Mouse (Mus musculus) WW6 (cell line): ENCODE results near the gene Tmed10.

ENCODE experiments used
- DNase-seq: peaks from one replicate; pipeline ENCODE4 v3.0.0-alpha.2; 2013; ENCODE audit warnings: low read depth, low spot score

Gene Tmed10

DNA sequence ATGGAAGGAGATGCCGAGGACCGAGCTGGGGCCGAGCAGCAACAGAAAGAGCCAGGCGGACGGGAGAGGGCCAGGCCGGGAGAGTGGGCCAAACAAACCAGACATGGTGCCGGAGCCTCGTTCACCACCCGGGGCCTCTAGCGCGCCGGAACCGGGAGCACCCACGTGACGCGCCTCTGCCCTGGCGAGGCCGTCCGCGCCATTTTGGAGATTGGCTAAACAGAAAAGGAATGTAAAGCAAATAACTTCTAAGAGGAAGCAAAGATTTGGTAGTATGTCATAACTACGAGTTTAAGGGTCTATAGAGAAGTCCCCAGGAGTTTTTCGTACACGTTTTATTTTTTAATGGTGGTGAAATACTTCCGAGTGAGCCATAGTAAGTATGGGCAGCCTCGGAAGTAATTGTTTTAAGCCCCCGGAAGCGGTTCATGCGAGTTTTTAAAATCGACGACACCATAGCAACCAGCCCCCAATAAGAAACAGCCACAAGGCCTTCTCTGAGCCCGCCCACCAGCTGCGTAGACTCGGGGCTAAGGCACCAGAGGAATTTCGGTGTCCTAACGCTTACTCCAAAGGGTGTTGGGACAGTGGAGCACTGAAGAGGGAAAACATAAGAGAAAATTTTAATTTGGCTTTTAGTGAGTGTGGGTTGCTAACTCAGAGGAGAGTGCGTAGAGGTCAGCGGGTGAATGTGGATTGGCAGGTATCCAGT lies at the start of gene Tmed10:
Tmed10 (minus strand) TSS at position 287 of the 712 bp plus-strand sequence.
- DNase-seq = peak; percentile 74

DNA sequence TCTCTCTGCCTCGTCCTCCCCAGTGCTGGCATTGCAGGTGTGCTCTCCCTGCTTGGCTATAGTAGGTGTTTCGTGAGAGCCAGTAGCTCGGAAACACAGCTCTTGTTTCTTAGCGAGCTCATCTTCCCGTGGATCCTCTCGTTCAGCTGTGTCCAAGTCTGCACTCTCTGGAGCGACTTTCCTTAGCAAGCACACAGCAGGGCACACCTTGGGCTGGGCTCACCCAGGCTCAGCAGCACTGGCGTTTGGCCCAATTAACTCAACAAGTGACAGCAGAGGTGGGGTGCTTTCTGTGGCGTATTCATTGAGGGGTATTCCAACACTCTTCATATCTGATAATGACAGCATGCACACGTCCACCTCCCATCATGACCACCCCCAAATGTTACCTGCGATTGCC lies 48.6 kb upstream of the Tmed10 start:
- no peak for DNase-seq

DNA sequence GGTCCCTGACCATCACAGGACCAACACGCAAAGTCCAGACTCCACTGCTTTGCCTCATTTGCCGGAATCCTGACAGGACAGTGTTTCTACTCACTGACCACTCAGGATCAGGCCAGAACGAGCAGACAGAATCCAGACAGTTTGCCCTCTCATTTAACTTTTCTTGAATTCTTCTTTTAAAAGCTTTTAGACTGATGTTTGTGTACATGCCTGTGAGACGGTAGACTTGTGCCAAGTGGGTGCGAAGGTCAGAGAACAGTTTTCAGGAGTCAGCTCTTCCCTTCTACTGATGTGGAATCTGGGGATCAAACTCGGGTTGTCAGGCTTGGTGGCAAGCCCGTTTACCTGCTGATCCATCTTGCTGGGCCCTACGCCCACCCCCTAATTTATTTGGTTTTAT lies 47.9 kb upstream of the Tmed10 start:
- no peak for DNase-seq

DNA sequence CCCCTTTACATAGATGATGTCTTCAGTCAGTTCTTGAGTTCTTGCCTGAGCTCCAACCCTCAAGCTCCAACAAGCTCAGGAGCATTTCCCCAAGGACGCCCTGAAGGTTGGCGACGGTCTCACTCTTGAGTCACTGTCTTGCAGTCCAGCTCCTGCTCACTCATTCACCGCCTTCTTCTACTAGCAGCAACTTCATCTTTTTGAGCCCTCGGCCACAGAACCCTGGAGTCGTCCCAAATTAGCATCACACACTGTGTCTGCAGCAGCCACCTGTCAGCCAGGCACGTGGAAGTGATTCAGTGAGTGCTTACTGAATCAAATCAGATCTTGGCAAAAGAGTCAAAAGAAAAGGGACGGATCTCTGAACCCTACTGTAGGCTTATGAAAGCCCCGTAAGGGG lies 46.3 kb upstream of the Tmed10 start:
- no peak for DNase-seq

DNA sequence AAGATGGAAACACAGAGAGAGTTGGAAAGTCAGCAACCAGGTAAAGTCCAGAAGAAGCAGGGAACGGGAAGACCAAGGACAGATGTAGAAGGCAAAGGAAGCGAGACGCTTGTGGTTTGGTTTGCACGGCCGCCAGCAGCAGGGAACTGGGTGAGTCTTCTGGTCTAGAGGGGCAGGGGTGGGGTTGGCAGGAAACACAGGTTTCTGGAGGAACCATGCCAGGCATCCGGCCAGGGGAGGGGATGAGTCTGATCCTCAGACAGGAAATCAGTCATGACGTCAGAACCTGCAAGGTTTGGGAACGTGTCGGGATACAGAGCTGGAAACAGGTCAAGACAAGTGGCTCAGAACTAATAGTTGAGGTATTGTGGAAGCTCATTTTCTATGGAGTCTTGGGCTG lies 43.2 kb upstream of the Tmed10 start:
- no peak for DNase-seq

DNA sequence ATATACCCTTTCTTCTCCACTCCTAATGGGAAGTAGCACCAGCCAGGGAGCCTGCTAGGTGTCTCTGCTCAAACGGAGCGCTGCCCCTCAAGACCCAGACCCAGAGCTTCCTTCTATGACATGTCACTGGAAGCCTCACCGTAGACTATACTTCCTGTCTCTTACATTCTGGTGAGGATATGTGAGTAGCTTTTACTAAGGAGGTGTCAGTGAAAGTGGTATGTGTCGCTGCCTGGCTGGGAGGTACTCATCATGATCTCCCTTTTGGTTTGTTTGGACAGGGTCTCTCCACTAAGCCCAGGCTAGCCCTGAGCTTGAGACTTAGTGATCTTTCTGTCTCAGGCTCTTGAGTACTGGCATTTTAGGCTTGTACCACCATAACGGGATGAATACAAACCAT lies 41.7 kb upstream of the Tmed10 start:
- DNase-seq = no peak

DNA sequence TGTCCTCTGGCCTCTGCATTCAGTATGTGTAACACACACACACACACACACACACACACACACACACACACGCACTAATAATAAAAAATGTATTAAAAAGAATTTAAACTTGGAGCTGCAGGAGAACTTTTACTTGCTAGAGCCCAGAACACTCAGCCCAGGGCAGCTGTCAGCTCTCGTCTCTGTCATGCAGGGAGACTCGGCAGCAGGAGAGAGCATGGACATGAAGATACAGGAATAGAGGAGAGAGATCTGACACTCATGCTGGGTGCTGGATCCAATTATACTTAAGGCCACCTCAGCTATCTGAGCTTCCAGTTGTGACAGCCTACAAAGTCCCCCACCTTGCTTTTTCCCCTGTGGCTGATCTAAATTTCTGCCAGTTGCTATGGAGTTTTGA lies 41.2 kb upstream of the Tmed10 start:
- DNase-seq = no peak

DNA sequence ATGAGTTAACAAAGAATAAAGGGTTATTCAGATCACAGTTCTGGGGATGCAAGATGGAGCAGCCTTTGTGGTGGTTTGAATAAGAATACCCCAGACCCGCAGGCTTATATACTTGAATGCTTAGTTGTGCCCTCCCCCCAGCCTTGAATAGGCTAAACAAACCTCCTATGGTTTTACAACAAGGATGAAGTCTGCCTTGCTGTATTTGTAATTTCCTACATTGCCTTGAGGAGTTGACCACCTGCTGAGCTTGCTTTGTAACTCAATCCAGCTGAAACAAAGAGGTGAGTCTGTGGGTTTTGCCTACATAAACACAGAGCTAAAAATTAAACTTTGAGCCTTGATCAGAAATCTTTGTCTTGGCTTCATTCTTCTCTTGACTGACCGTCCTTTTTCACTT lies 36.5 kb upstream of the Tmed10 start:
- no peak for DNase-seq

DNA sequence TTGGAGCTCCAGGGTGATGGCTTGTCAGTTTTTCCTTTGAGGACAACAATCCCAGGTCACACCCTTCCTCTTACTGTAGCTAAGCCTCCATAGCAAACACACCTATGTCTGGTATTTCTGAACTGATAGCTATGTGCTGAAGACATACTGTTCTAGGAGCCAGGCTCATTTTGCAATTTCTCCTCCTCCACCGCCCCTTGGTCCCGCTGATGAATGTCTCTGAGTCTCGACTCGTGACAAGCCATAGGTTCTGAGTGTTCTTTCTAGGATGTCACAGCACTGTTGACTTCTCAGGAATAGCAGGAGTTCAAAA lies 23.3 kb upstream of the Tmed10 start:
- DNase-seq = no peak

DNA sequence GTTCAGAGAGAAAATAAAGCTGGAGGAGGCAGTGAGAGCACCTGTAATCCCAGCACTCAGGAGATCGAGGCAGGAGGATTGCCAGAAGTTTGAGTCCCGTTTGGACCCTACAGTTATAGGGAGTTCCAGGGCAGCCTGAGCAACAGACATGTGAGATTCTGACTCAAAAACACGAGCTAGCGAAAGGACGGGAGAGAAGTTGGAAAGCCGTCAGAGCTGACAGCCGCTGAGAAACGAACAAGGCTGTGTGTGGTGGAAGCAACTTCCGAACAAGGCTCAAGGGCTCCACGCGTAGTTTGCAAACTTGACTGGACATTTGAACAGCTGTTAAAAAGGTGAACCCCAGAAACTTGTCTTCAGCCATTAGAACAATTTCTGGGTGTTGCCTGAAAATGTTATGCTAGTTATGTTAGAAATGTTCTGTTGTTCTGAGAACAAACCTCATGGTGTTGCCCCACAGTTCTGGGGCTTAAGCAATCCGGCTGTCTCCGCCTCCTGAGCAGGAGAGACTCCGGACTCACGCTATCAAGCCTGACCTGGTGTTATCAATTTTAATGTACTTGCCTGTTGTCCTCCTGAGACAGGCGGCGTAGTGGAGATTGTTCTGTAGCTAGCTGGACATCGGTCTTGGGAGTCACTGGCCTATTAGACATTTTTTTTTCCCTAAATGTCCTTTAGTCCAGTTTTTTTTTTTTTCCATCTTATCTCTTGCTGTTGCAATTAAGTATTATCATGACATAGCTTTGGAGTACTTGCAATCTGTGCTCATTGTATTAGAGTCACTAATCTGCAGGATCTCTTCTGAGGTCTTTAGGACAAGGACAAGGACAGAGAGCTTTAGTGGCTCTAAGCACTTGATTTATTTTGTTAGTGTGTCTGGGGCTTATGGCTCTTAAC lies 22.7 kb upstream of the Tmed10 start:
- no peak for DNase-seq

DNA sequence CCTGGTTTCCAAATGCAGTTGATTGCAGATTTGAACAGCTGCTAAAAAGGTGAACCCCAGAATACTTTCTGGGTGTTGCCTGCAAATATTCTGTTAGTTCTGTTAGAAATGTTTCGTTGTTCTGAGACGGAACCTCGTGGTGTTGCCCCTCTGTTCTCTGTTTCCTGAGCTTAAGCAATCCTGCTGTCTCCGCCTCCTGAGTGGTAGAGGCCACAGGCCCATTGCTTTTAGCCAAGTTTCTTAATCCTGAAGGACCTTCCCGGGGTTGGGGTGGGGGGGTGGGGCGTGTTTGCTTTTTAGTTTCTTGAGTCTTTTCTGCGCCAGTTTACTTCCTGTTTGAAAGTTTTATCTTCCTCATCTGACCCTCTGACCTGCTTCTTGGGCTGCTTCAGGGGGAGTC lies 19.3 kb upstream of the Tmed10 start:
- no peak for DNase-seq

DNA sequence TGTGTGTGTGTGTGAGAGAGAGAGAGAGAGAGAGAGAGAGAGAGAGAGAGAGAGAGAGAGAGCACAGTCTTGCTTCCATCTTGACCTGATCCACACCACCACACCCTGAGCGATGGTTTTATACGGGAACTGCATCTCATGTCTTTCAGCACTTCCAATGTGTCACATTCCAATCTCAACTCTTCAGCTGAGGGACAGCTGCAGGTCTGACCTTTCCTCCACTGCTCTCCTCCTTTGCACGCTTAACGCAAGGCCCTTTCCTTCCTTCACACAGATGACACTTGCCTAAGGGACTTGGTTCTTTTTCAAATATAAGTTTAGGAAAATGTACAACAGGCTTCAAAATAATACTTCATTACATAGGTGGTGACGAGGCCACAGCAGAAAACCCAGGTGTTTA lies 18.9 kb upstream of the Tmed10 start:
- DNase-seq = no peak

DNA sequence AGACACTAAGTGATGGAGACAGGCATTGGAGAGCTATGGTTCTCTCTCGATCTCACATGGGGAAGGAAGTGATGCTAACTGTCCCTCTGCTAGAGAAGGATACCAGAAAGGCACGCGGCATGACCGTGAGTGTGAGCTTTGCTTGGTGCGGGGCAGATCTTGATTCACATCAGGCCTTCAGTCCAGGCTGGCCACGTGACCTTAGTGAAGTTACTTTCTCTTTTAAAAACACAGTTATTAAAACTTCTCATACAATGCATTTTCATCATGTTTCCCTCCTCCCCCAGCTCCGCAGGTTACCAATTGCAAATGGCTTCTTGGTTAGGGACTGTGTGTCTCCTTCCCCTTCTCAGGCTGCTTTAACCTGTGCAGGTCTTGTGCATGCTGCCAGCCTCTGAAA lies 16.5 kb upstream of the Tmed10 start:
- DNase-seq = no peak

DNA sequence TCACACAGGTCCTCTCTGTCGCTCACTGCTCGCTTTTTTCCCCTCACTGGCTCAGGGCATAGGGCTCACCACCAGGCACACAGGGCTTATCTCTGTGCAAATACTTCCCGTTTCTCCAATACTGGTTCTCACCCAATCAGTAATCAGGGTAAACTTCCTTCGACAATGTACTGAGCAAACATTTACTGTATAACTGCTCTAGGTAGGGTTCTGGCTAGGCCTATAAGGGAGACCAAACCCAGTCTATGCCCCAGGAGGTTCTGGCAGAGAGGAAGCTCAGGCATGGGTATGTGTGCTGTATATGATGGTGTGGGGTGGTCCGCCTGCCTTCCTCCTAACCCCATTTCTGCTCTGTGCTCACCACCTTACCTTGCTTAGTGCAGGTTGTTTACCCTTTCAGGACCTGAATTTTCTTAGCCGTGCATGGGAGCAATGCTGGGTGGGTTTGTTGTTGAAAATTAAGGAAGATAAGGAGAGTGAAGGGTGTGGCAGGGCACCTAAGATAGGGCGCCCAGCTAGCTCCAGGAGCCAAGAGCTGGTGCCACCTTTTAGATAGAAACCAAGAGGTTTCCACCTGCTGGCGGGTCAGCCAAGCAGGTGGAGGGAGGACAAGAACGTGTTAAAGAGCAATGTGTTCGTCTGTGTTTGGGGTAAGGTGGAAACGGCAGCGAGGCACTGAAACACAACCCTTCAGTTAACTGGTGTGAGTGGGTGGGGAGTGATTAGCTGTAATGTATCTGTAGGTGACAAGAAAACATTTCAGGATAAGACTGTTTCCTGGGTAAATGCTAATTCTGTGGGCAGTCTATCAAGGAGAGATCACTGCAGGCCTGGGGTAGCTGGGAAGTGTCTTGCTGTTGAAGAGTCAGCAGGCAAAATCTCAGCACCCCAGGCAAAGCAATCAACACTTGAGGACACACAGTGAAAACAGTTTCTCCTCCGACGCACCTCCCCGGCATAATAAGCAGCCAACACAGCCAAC lies 14.8 kb upstream of the Tmed10 start:
- DNase-seq = no peak

DNA sequence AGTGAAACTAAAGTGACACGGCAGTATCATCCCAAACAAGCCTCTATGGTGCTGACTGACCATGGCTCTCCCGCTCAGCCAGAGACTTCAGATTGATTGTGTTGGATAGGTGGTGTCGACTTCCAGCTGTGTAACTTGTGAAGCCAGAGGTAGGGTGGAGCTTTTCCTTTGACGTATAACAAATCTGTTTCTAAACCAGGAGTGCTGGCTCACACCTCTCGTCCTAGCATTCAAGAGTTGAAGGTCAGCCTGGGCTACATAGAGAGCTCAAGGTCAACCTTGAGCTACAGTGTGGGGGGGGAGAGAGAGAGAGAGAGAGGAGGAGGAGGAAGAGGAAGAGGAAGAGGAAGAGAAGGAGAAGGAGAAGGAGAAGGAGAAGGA lies 11.3 kb upstream of the Tmed10 start:
- no peak for DNase-seq

DNA sequence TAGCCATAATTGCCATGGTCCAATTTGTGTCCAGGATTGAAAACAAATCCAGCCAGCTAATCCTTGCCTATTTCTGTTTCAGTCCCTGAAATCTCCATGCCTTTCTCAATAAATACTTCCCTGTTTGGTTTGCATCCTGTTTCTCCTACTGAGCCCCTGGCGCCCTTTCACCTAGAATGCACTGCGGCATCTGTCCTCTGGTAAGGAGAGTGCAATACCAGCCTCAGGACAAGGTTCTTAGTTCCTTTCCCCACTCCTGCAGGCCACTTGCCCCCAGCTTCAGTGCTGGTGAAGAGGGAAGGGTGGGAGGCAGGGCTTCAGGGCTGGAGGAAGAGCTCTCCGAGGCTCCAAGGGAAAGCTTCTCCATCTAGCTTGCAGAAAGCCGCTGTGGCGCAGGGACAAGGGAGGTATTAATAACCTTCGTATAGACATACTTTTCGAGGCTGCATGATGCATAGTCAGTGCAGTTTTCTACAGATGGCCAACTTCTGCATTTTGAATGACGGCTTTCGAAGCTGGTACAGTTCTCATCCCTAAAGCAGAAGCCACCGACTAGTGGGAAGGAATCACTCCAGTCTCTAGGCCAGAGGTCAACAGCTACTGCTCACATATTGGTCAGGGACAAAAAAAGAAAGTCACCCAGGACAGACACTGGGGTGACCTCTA lies 10.8 kb upstream of the Tmed10 start:
- DNase-seq = no peak

DNA sequence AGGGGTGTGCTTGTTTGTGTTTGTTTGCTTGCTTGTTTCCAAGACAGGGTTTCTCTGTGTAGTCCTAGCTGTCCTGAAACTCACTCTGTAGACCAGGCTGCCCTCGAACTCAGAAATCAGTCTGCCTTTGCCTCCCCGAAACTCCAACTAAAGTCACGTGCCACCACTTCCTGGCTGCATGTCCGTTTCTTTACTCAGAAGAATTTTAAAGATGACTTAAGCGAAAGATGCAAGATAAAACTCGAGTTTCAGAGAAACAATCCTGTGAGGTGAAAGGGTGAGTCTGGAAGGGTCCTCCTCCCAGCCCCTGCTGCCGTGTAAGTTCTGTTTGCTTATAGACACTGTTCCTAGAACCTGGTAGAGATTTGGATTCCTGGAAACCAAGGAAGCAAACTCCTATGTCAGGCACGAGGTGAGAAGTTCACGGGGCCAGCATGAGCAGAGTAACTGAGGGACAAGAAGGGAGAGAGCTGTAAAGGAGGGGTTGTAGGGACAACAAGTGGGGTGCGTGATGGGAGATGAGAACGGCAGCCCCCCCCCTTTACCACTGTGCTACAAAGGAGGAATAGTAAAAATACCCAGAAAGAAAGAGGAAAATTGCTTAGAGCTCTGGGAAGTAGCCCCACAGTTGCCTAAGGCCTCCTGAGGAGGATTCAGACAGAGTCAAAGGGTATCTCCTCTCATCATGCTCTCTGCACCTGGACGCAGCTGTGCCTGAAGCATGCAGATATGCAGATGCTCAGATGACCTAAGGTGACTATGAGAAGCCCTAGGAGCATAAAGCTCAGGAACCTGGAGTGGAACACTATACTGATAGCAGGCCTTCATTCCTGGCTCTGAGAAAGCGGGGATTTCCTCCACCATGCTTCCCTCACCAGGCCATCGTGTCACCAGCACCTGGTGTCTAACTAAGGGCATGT lies 8.4 kb upstream of the Tmed10 start:
- DNase-seq = no peak

DNA sequence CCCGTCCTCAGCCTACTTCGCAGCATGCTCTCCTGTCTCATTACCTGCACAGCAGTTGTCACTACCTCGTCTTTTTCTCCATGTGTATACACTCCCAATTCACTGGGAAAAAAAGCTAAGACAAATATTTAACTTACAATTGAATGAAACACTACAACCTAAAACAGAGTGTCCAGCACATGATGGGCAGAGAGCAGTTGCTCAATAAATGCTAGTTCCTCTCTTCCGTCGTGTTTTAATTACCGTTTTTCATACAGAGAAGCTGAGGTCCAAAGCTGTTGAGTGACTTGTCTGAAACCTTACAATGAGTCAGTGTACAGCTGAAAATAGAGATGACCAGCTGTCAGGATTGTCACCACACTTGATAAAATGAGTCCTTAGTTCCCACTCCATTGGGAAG lies 6.9 kb upstream of the Tmed10 start:
- DNase-seq = no peak

DNA sequence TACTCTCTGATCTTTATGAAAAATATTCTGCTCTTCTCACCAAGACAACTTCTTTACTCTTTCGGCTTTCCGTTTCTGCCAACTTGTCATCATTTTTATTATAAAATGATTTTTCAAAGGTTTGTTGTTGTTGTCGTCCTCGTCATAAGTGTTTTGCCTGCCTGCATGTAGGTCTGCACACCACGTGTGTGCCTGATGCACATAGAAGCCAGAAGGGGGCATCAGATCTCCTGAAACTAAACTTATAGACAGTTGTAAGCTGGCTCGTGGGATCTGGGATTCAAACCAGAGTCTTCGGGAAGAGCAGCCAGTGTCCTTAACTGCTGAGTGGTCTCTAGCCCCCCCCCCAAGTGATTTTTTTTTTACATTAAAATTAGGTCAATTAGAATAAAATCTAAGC lies 6.3 kb upstream of the Tmed10 start:
- no peak for DNase-seq

DNA sequence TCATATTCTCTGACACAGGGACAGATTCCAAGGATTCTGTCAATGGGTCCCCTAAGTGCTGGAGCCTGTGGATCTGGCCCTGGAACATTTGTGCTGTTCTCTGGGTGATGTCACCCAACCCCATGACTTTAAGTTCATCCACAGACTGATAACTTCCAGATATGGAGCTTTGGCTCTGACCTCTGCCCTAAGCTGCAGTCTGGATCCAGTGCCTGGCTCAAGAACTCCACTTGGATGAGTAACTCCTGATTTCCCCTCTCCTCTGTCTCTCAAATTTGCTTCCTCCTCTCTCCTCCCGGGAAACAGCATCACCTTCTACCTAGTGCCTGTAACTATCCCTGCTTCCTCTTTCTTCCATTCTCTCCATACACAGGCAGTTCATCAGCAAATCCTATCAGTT lies 5.7 kb upstream of the Tmed10 start:
- no peak for DNase-seq

DNA sequence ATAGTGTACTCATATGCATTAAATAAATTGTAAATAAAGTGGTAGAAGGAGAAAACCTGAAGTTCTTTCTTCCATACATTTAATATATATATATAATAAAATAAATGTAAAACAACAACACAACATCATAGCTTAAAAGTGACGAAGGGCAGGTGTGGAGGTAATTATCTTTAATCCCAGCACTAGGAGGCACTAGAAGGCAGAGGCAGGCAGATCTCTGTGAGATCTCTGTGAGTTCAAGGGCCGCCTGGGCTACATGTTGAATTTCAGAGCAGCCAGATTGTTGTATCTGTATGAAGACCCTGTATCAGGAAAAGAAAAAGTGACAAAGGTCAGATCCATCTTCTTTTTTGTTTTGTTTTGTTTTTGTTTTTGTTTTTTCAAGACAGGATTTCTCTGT lies 3.6 kb upstream of the Tmed10 start:
- DNase-seq = no peak
